Mouse (Mus musculus): ENCODE data around the gene Hemk1. TPM values are rescaled to one million over a fixed set of nuclear protein-coding genes. Genes with fewer than 3 reads are reported as not detected.

The Hemk1 gene
- total and polyA plus RNA-seq, 3 experiments, result 21.2 to 30.3 (median 21.4) TPM

- H3K9ac ChIP-seq (ENCODE audit: low read depth, low read length), result no peak overlapping the region
- H3K27ac ChIP-seq, result peak overlapping the region; percentile 12; the same call in 1 of the 2 replicates
- peaks cover 40% of the 10 kb centered on the region for H3K4me1 ChIP-seq (ENCODE audit: control insufficient read depth, insufficient read depth, low read length)
Measured at GRCm38 (mm10) chr9:107305601-107306542, 32.3 kb downstream of the Hemk1 start.

GRCm38 (mm10) chr9:107305012-107305411, 33.1 kb downstream of the Hemk1 start:
- DNase-seq, result no peak
- Histone ChIP-seq H3K4me3 (no peak overlapping the region), H3K9ac (ENCODE audit: low read depth, low read length) (no peak overlapping the region), H3K27ac (no peak overlapping the region), H3K36me3 (ENCODE audit: control insufficient read depth, insufficient read depth, low read length) (peaks cover 13% of the 10 kb centered on the region), H3K27me3 (ENCODE audit: control insufficient read depth, insufficient read depth, low read length) (no peaks in the 10 kb centered on the region), H3K4me1 (ENCODE audit: control insufficient read depth, insufficient read depth, low read length) (peaks cover 42% of the 10 kb centered on the region), H3K79me2 (replicated peaks; ENCODE audit: control insufficient read depth, insufficient read depth, low read length) (no peaks in the 10 kb centered on the region; the same call in 1 of the 2 replicates)
- no peak for TF ChIP-seq CTCF (IDR thresholded peaks at IDR 0.05)
- no peak for TF ChIP-seq EP300 (IDR thresholded peaks at IDR 0.05; ENCODE audit: insufficient read depth, low read depth, low read length)
- no peak for TF ChIP-seq POLR2A (IDR thresholded peaks at IDR 0.05; ENCODE audit: insufficient read depth, low read depth, low read length)
- intact Hi-C loops (cut with DNase I), result no loop called here
- WGBS, result 71% methylated on average over 4 of the region's 4 CpGs

More at GRCm38 (mm10) chr9:107305601-107306542, 32.3 kb downstream of the Hemk1 start:
- peaks cover 13% of the 10 kb centered on the region for H3K36me3 ChIP-seq (ENCODE audit: control insufficient read depth, insufficient read depth, low read length)
- no peak overlapping the region for H3K4me3 ChIP-seq
- H3K79me2 ChIP-seq (replicated peaks; ENCODE audit: control insufficient read depth, insufficient read depth, low read length), result no peaks in the 10 kb centered on the region
- intact Hi-C loops (cut with DNase I), result no loop called here
- TF ChIP-seq EP300 (IDR thresholded peaks at IDR 0.05; ENCODE audit: insufficient read depth, low read depth, low read length), result no peak
- no peak for TF ChIP-seq POLR2A (IDR thresholded peaks at IDR 0.05; ENCODE audit: insufficient read depth, low read depth, low read length)
- no peak for TF ChIP-seq CTCF (IDR thresholded peaks at IDR 0.05)
- H3K27me3 ChIP-seq (ENCODE audit: control insufficient read depth, insufficient read depth, low read length), result no peaks in the 10 kb centered on the region
- WGBS, result 44% methylated on average over 13 of the region's 13 CpGs
- no peak for DNase-seq

GRCm38 (mm10) chr9:107304383-107304782, 33.8 kb downstream of the Hemk1 start:
- Histone ChIP-seq H3K36me3 (ENCODE audit: control insufficient read depth, insufficient read depth, low read length) (peaks cover 13% of the 10 kb centered on the region), H3K4me3 (no peak overlapping the region), H3K4me1 (ENCODE audit: control insufficient read depth, insufficient read depth, low read length) (peaks cover 41% of the 10 kb centered on the region), H3K27me3 (ENCODE audit: control insufficient read depth, insufficient read depth, low read length) (no peaks in the 10 kb centered on the region), H3K27ac (no peak overlapping the region), H3K9ac (ENCODE audit: low read depth, low read length) (no peak overlapping the region), H3K79me2 (replicated peaks; ENCODE audit: control insufficient read depth, insufficient read depth, low read length) (no peaks in the 10 kb centered on the region; the same call in 1 of the 2 replicates)
- WGBS, result 92% methylated on average over 3 of the region's 3 CpGs
- TF ChIP-seq POLR2A (IDR thresholded peaks at IDR 0.05; ENCODE audit: insufficient read depth, low read depth, low read length), result no peak
- TF ChIP-seq EP300 (IDR thresholded peaks at IDR 0.05; ENCODE audit: insufficient read depth, low read depth, low read length), result no peak
- no peak for TF ChIP-seq CTCF (IDR thresholded peaks at IDR 0.05)
- intact Hi-C loops (cut with DNase I), result no loop called here
- DNase-seq, result no peak

DNA sequence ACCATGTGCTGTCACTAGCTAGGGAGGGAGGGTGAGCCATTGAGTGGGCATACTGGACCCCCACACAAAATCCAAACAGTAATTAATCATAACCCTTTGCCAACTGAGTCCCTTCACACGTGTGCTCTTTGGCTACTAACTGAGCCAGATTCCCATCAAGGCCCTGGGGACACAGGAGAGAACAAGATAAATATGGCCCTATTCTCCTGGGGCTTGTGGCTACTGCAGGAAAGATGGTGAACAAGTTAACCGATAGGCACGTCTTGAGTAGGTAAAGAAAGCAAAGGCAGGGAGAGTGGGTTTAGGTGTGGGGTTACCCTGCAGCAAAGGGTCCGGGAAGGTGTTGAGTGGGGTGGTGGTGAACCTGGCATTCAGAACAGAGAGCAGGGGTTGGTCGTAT, 34.2 kb downstream of the Hemk1 start:
- DNase-seq, result no peak
- Histone ChIP-seq H3K27ac (peak overlapping the region; percentile 93; the same call in 1 of the 2 replicates), H3K79me2 (replicated peaks; ENCODE audit: control insufficient read depth, insufficient read depth, low read length) (no peaks in the 10 kb centered on the region; the same call in 1 of the 2 replicates), H3K9ac (ENCODE audit: low read depth, low read length) (no peak overlapping the region), H3K36me3 (ENCODE audit: control insufficient read depth, insufficient read depth, low read length) (peaks cover 13% of the 10 kb centered on the region), H3K4me1 (ENCODE audit: control insufficient read depth, insufficient read depth, low read length) (peaks cover 38% of the 10 kb centered on the region), H3K27me3 (ENCODE audit: control insufficient read depth, insufficient read depth, low read length) (no peaks in the 10 kb centered on the region), H3K4me3 (no peak overlapping the region)
- intact Hi-C loops (cut with DNase I), result no loop called here
- no peak for TF ChIP-seq POLR2A (IDR thresholded peaks at IDR 0.05; ENCODE audit: insufficient read depth, low read depth, low read length)
- TF ChIP-seq CTCF (IDR thresholded peaks at IDR 0.05), result no peak
- TF ChIP-seq EP300 (IDR thresholded peaks at IDR 0.05; ENCODE audit: insufficient read depth, low read depth, low read length), result no peak
- WGBS, result 73% methylated on average over 5 of the region's 5 CpGs

- H3K79me2 ChIP-seq (replicated peaks; ENCODE audit: control insufficient read depth, insufficient read depth, low read length), result no peaks in the 10 kb centered on the region; the same call in 1 of the 2 replicates
- TF ChIP-seq CTCF (IDR thresholded peaks at IDR 0.05) (no peak), POLR2A (IDR thresholded peaks at IDR 0.05; ENCODE audit: insufficient read depth, low read depth, low read length) (no peak; the same call in none of the 2 replicates), EP300 (IDR thresholded peaks at IDR 0.05; ENCODE audit: insufficient read depth, low read depth, low read length) (no peak)
- H3K36me3 ChIP-seq (ENCODE audit: control insufficient read depth, insufficient read depth, low read length), result peaks cover 13% of the 10 kb centered on the region
- WGBS, result 56% methylated on average over 9 of the region's 9 CpGs
- intact Hi-C loops (cut with DNase I), result no loop called here
- H3K4me3 ChIP-seq, result no peak overlapping the region
- H3K4me1 ChIP-seq (ENCODE audit: control insufficient read depth, insufficient read depth, low read length), result peaks cover 35% of the 10 kb centered on the region
- H3K27me3 ChIP-seq (ENCODE audit: control insufficient read depth, insufficient read depth, low read length), result no peaks in the 10 kb centered on the region
- H3K27ac ChIP-seq, result peak overlapping the region; percentile 93
- DNase-seq, result no peak
- H3K9ac ChIP-seq (ENCODE audit: low read depth, low read length), result no peak overlapping the region
Measured at GRCm38 (mm10) chr9:107303121-107303820, 34.9 kb downstream of the Hemk1 start.
